Mouse (Mus musculus) stomach, postnatal 0 days (tissue): ENCODE data around the gene Fyb.

Source experiments
- CTCF ChIP-seq: IDR thresholded peaks from 2 replicates; pipeline ENCODE4 v1.5.1; 2016; ENCODE audit warnings: antibody characterized with exemption, low read depth, mild to moderate bottlenecking, moderate library complexity
- EP300 ChIP-seq: optimal IDR thresholded peaks from 2 replicates; pipeline ENCODE3; 2016; ENCODE audit warnings: antibody characterized with exemption

GRCm38 (mm10) chr15:6534592-6534991 lies 11.9 kb downstream of the Fyb start:
- no peak for TF ChIP-seq CTCF
- no peak for TF ChIP-seq EP300
